Mouse (Mus musculus): ENCODE results near the gene Tnfrsf1b. TPM values are rescaled to one million over a fixed set of nuclear protein-coding genes. Genes with fewer than 3 reads are reported as not detected.

Tnfrsf1b gene
- polyA plus RNA-seq, 1 experiment from 2014 or later: 1.9 TPM

- Histone ChIP-seq H3K4me1 (peaks cover 5% of the 10 kb centered on the region; the same call in 1 of the 2 replicates), H3K27ac (replicated peaks) (no peak overlapping the region), H3K9me3 (no peaks in the 10 kb centered on the region), H3K4me3 (no peak overlapping the region), H3K27me3 (replicated peaks; ENCODE audit: low read depth, poor library complexity, severe bottlenecking) (peaks cover 17% of the 10 kb centered on the region), H3K36me3 (replicated peaks) (no peaks in the 10 kb centered on the region)
- WGBS: 97% methylated on average over 4 of the region's 4 CpGs
- no peak for DNase-seq (ENCODE audit: low spot score)
Observed at GRCm38 (mm10) chr4:145251546-145251945, 4.9 kb upstream of the Tnfrsf1b start.

DNA sequence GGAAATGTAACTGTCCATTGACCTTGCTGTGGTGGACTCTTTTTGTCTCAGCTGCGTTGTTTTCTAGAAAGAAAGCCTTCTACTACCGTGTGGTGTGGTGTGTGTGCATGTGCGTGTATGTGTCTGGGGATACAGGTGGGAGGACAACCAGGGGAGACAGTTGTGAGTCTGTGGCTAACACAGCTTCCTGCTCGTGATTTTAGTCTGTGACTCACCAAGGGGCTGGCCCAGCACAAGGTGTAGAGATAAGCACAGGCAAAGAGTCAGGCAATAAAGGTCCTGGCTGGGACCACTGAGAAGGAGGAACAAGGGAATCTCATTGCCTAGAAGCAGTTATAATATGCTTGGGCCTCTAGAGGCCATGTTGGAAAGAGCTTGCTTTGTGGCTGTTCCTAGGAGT lies 3.3 kb upstream of the Tnfrsf1b start:
- Histone ChIP-seq H3K27me3 (replicated peaks; ENCODE audit: low read depth, poor library complexity, severe bottlenecking) (peaks cover 33% of the 10 kb centered on the region), H3K4me3 (no peak overlapping the region), H3K27ac (replicated peaks) (no peak overlapping the region), H3K36me3 (replicated peaks) (no peaks in the 10 kb centered on the region), H3K9me3 (no peaks in the 10 kb centered on the region), H3K4me1 (peaks cover 10% of the 10 kb centered on the region; the same call in 1 of the 2 replicates)
- 80% methylated on average over 4 of the region's 4 CpGs for WGBS
- DNase-seq (ENCODE audit: low spot score): no peak

GRCm38 (mm10) chr4:145247556-145247955 lies 886 bp upstream of the Tnfrsf1b start:
- 70% methylated on average over 2 of the region's 2 CpGs for WGBS
- Histone ChIP-seq H3K27ac (replicated peaks) (no peak overlapping the region), H3K9me3 (no peaks in the 10 kb centered on the region), H3K36me3 (replicated peaks) (no peaks in the 10 kb centered on the region), H3K27me3 (replicated peaks; ENCODE audit: low read depth, poor library complexity, severe bottlenecking) (peaks cover 38% of the 10 kb centered on the region), H3K4me3 (no peak overlapping the region), H3K4me1 (peaks cover 10% of the 10 kb centered on the region; the same call in 1 of the 2 replicates)
- no peak for DNase-seq (ENCODE audit: low spot score)

DNA sequence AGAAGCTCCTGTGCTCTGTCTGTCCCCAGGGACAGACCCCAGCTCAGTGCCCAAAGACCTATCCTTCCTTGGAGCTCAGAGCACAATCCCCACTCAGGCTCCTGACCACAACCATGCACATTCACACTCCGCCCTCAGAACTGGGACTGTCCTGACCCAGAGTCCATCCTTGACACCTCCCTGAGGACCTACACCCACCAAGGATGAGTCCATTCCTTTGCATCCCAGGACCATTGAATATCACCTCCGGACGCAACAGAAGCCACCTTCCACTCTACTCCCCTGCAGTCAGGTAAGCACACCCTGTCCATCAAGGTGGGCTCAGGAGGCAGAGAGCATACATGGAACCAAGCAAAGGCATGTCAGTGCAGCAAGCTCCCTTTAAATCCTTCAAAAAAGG lies 1.1 kb downstream of the Tnfrsf1b start:
- Histone ChIP-seq H3K27me3 (replicated peaks; ENCODE audit: low read depth, poor library complexity, severe bottlenecking) (peaks cover 38% of the 10 kb centered on the region), H3K9me3 (no peaks in the 10 kb centered on the region), H3K36me3 (replicated peaks) (no peaks in the 10 kb centered on the region), H3K27ac (replicated peaks) (no peak overlapping the region), H3K4me1 (peaks cover 10% of the 10 kb centered on the region; the same call in 1 of the 2 replicates), H3K4me3 (peak overlapping the region; percentile 57; the same call in 1 of the 2 replicates)
- no peak for DNase-seq (ENCODE audit: low spot score)
- 88% methylated on average over 3 of the region's 3 CpGs for WGBS

- no peaks in the 10 kb centered on the region for H3K9me3 ChIP-seq
- WGBS: 89% methylated on average over 2 of the region's 2 CpGs
Observed at GRCm38 (mm10) chr4:145244676-145245075, 2.0 kb downstream of the Tnfrsf1b start.

GRCm38 (mm10) chr4:145242719-145243350 lies 3.8 kb downstream of the Tnfrsf1b start:
- 56% methylated on average over 1 of the region's 1 CpGs for WGBS

More at GRCm38 (mm10) chr4:145244676-145245075, 2.0 kb downstream of the Tnfrsf1b start:
- Histone ChIP-seq H3K4me1 (peaks cover 10% of the 10 kb centered on the region; the same call in 1 of the 2 replicates), H3K4me3 (no peak overlapping the region), H3K27ac (replicated peaks) (no peak overlapping the region), H3K27me3 (replicated peaks; ENCODE audit: low read depth, poor library complexity, severe bottlenecking) (peaks cover 38% of the 10 kb centered on the region), H3K36me3 (replicated peaks) (no peaks in the 10 kb centered on the region)
- no peak for DNase-seq (ENCODE audit: low spot score)

DNA sequence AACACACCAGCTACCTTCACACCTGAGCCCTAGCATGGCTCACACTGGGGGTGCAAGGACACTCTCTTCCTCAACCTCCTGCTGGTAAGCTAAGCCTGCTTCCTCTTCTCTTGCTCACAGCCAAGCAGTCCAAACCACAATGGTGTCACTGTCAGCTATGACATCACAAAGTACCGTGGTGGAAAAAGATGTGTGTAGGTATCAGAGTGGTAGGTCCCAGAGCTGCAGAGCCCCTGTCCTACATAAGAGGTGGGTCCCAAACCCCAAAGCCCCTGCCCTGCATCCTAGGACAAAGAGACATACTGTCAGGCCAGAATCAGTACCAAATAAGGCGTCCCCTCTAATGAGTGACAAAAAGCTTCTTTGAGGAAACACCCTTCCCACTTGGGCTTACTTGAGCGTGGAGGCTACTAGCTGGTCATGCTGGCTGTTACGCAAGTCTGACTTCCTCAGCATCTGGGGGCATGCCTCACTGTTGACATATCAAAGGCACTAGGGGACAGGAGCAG lies 5.9 kb downstream of the Tnfrsf1b start:
- Histone ChIP-seq H3K27me3 (replicated peaks; ENCODE audit: low read depth, poor library complexity, severe bottlenecking) (peaks cover 13% of the 10 kb centered on the region), H3K36me3 (replicated peaks) (no peaks in the 10 kb centered on the region), H3K4me1 (no peaks in the 10 kb centered on the region), H3K27ac (replicated peaks) (no peak overlapping the region), H3K9me3 (no peaks in the 10 kb centered on the region), H3K4me3 (no peak overlapping the region)
- no peak for DNase-seq (ENCODE audit: low spot score)
- WGBS: 69% methylated on average over 4 of the region's 4 CpGs

More at GRCm38 (mm10) chr4:145242719-145243350, 3.8 kb downstream of the Tnfrsf1b start:
- DNase-seq (ENCODE audit: low spot score): no peak
- Histone ChIP-seq H3K27ac (replicated peaks) (no peak overlapping the region), H3K36me3 (replicated peaks) (no peaks in the 10 kb centered on the region), H3K4me1 (peaks cover 10% of the 10 kb centered on the region; the same call in 1 of the 2 replicates), H3K4me3 (no peak overlapping the region), H3K9me3 (no peaks in the 10 kb centered on the region), H3K27me3 (replicated peaks; ENCODE audit: low read depth, poor library complexity, severe bottlenecking) (peaks cover 34% of the 10 kb centered on the region)

- DNase-seq (ENCODE audit: low spot score): no peak
- Histone ChIP-seq H3K9me3 (no peaks in the 10 kb centered on the region), H3K4me1 (no peaks in the 10 kb centered on the region), H3K36me3 (replicated peaks) (no peaks in the 10 kb centered on the region), H3K27ac (replicated peaks) (no peak overlapping the region), H3K27me3 (replicated peaks; ENCODE audit: low read depth, poor library complexity, severe bottlenecking) (no peaks in the 10 kb centered on the region), H3K4me3 (no peak overlapping the region)
- WGBS: 47% methylated on average over 4 of the region's 4 CpGs
Observed at GRCm38 (mm10) chr4:145239049-145239830, 7.4 kb downstream of the Tnfrsf1b start.

DNA sequence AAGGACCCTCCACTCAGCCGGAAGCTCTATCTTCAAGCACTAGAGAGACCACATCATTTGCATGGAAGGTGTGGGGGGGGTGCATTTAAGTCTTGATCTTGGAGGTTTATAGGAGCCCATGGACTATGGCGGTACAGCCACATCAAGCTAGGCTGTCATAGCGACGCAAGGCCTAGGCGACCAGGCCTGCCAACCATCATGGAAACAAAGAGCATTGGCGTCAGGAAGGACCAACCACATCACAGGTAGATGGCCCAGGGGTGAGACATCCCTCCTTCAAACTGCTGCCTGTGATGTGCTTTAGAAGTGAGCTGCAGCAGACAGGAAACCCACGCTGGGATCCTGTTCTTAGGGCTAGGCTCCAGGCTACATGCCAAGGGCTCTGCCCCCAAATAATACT lies 10.6 kb downstream of the Tnfrsf1b start:
- peaks cover 8% of the 10 kb centered on the region for H3K4me1 ChIP-seq
- H3K27ac ChIP-seq (replicated peaks): no peak overlapping the region
- 90% methylated on average over 7 of the region's 7 CpGs for WGBS
- no peaks in the 10 kb centered on the region for H3K27me3 ChIP-seq (replicated peaks; ENCODE audit: low read depth, poor library complexity, severe bottlenecking)
- H3K4me3 ChIP-seq: no peak overlapping the region
- H3K36me3 ChIP-seq (replicated peaks): no peaks in the 10 kb centered on the region
- no peak for DNase-seq (ENCODE audit: low spot score)
- H3K9me3 ChIP-seq: no peaks in the 10 kb centered on the region

GRCm38 (mm10) chr4:145233487-145234228 lies 13.0 kb downstream of the Tnfrsf1b start:
- Histone ChIP-seq H3K27ac (replicated peaks) (peak overlapping the region; percentile 40; the same call in 1 of the 2 replicates), H3K27me3 (replicated peaks; ENCODE audit: low read depth, poor library complexity, severe bottlenecking) (no peaks in the 10 kb centered on the region), H3K4me1 (peaks cover 8% of the 10 kb centered on the region), H3K36me3 (replicated peaks) (no peaks in the 10 kb centered on the region), H3K4me3 (no peak overlapping the region), H3K9me3 (no peaks in the 10 kb centered on the region)
- 48% methylated on average over 3 of the region's 3 CpGs for WGBS
- no peak for DNase-seq (ENCODE audit: low spot score)

GRCm38 (mm10) chr4:145231732-145232131 lies 14.9 kb downstream of the Tnfrsf1b start:
- Histone ChIP-seq H3K4me1 (peaks cover 8% of the 10 kb centered on the region), H3K36me3 (replicated peaks) (no peaks in the 10 kb centered on the region), H3K4me3 (no peak overlapping the region), H3K27me3 (replicated peaks; ENCODE audit: low read depth, poor library complexity, severe bottlenecking) (no peaks in the 10 kb centered on the region), H3K9me3 (no peaks in the 10 kb centered on the region), H3K27ac (replicated peaks) (no peak overlapping the region)
- WGBS: 90% methylated on average over 5 of the region's 5 CpGs
- no peak for DNase-seq (ENCODE audit: low spot score)

- 92% methylated on average over 2 of the region's 2 CpGs for WGBS
- Histone ChIP-seq H3K4me3 (no peak overlapping the region), H3K4me1 (peaks cover 8% of the 10 kb centered on the region), H3K9me3 (no peaks in the 10 kb centered on the region), H3K27ac (replicated peaks) (no peak overlapping the region), H3K27me3 (replicated peaks; ENCODE audit: low read depth, poor library complexity, severe bottlenecking) (no peaks in the 10 kb centered on the region), H3K36me3 (replicated peaks) (no peaks in the 10 kb centered on the region)
- DNase-seq (ENCODE audit: low spot score): no peak
Observed at GRCm38 (mm10) chr4:145230647-145231046, 16.0 kb downstream of the Tnfrsf1b start.
